Mouse (Mus musculus): ENCODE measurements around the gene Abca13. TPM values are rescaled to one million over a fixed set of nuclear protein-coding genes. Genes with fewer than 3 reads are reported as not detected.

Gene Abca13
- polyA plus RNA-seq, 1 experiment: 0.04 TPM

- Histone ChIP-seq H3K36me3 (ENCODE audit: control insufficient read depth, insufficient read depth, low read length) (no peaks in the 10 kb centered on the region), H3K27me3 (ENCODE audit: control insufficient read depth, insufficient read depth, low read length) (no peaks in the 10 kb centered on the region), H3K4me3 (ENCODE audit: control insufficient read depth, low read depth, low read length) (no peak overlapping the region), H3K27ac (ENCODE audit: control insufficient read depth, insufficient read depth, low read depth, low read length) (no peak overlapping the region), H3K4me1 (ENCODE audit: control insufficient read depth, insufficient read depth, low read length) (no peaks in the 10 kb centered on the region)
- TF ChIP-seq CTCF (IDR thresholded peaks at IDR 0.05; ENCODE audit: control insufficient read depth, insufficient read depth, insufficient replicate concordance, low read depth, low read length) (no peak), POLR2A (IDR thresholded peaks at IDR 0.05; ENCODE audit: control insufficient read depth, low read depth, low read length) (no peak)
Observed at GRCm38 (mm10) chr11:9616665-9617064, 424.9 kb downstream of the Abca13 start.

GRCm38 (mm10) chr11:9619986-9620385, 428.2 kb downstream of the Abca13 start:
- H3K27ac ChIP-seq (ENCODE audit: control insufficient read depth, insufficient read depth, low read depth, low read length): no peak overlapping the region
- no peaks in the 10 kb centered on the region for H3K27me3 ChIP-seq (ENCODE audit: control insufficient read depth, insufficient read depth, low read length)
- TF ChIP-seq POLR2A (IDR thresholded peaks at IDR 0.05; ENCODE audit: control insufficient read depth, low read depth, low read length): no peak
- TF ChIP-seq CTCF (IDR thresholded peaks at IDR 0.05; ENCODE audit: control insufficient read depth, insufficient read depth, insufficient replicate concordance, low read depth, low read length): no peak
- no peak overlapping the region for H3K4me3 ChIP-seq (ENCODE audit: control insufficient read depth, low read depth, low read length)
- no peaks in the 10 kb centered on the region for H3K36me3 ChIP-seq (ENCODE audit: control insufficient read depth, insufficient read depth, low read length)
- H3K4me1 ChIP-seq (ENCODE audit: control insufficient read depth, insufficient read depth, low read length): no peaks in the 10 kb centered on the region

GRCm38 (mm10) chr11:9622888-9623287, 431.1 kb downstream of the Abca13 start:
- no peaks in the 10 kb centered on the region for H3K4me1 ChIP-seq (ENCODE audit: control insufficient read depth, insufficient read depth, low read length)
- no peak overlapping the region for H3K27ac ChIP-seq (ENCODE audit: control insufficient read depth, insufficient read depth, low read depth, low read length)
- no peaks in the 10 kb centered on the region for H3K36me3 ChIP-seq (ENCODE audit: control insufficient read depth, insufficient read depth, low read length)
- no peaks in the 10 kb centered on the region for H3K27me3 ChIP-seq (ENCODE audit: control insufficient read depth, insufficient read depth, low read length)
- TF ChIP-seq CTCF (IDR thresholded peaks at IDR 0.05; ENCODE audit: control insufficient read depth, insufficient read depth, insufficient replicate concordance, low read depth, low read length) (no peak), POLR2A (IDR thresholded peaks at IDR 0.05; ENCODE audit: control insufficient read depth, low read depth, low read length) (no peak)
- no peak overlapping the region for H3K4me3 ChIP-seq (ENCODE audit: control insufficient read depth, low read depth, low read length)

- no peak overlapping the region for H3K27ac ChIP-seq (ENCODE audit: control insufficient read depth, insufficient read depth, low read depth, low read length)
- H3K4me1 ChIP-seq (ENCODE audit: control insufficient read depth, insufficient read depth, low read length): no peaks in the 10 kb centered on the region
- TF ChIP-seq CTCF (IDR thresholded peaks at IDR 0.05; ENCODE audit: control insufficient read depth, insufficient read depth, insufficient replicate concordance, low read depth, low read length): no peak
- TF ChIP-seq POLR2A (IDR thresholded peaks at IDR 0.05; ENCODE audit: control insufficient read depth, low read depth, low read length): no peak
- no peak overlapping the region for H3K4me3 ChIP-seq (ENCODE audit: control insufficient read depth, low read depth, low read length)
- H3K36me3 ChIP-seq (ENCODE audit: control insufficient read depth, insufficient read depth, low read length): no peaks in the 10 kb centered on the region
- no peaks in the 10 kb centered on the region for H3K27me3 ChIP-seq (ENCODE audit: control insufficient read depth, insufficient read depth, low read length)
Observed at GRCm38 (mm10) chr11:9624753-9625152, 433.0 kb downstream of the Abca13 start.

GRCm38 (mm10) chr11:9625812-9626211, 434.1 kb downstream of the Abca13 start:
- no peak overlapping the region for H3K4me3 ChIP-seq (ENCODE audit: control insufficient read depth, low read depth, low read length)
- H3K27me3 ChIP-seq (ENCODE audit: control insufficient read depth, insufficient read depth, low read length): no peaks in the 10 kb centered on the region
- no peaks in the 10 kb centered on the region for H3K4me1 ChIP-seq (ENCODE audit: control insufficient read depth, insufficient read depth, low read length)
- no peaks in the 10 kb centered on the region for H3K36me3 ChIP-seq (ENCODE audit: control insufficient read depth, insufficient read depth, low read length)
- H3K27ac ChIP-seq (ENCODE audit: control insufficient read depth, insufficient read depth, low read depth, low read length): no peak overlapping the region
- TF ChIP-seq CTCF (IDR thresholded peaks at IDR 0.05; ENCODE audit: control insufficient read depth, insufficient read depth, insufficient replicate concordance, low read depth, low read length): no peak
- TF ChIP-seq POLR2A (IDR thresholded peaks at IDR 0.05; ENCODE audit: control insufficient read depth, low read depth, low read length): no peak

GRCm38 (mm10) chr11:9647272-9647671, 455.5 kb downstream of the Abca13 start:
- Histone ChIP-seq H3K27me3 (ENCODE audit: control insufficient read depth, insufficient read depth, low read length) (no peaks in the 10 kb centered on the region), H3K36me3 (ENCODE audit: control insufficient read depth, insufficient read depth, low read length) (no peaks in the 10 kb centered on the region), H3K4me1 (ENCODE audit: control insufficient read depth, insufficient read depth, low read length) (no peaks in the 10 kb centered on the region), H3K27ac (ENCODE audit: control insufficient read depth, insufficient read depth, low read depth, low read length) (no peak overlapping the region), H3K4me3 (ENCODE audit: control insufficient read depth, low read depth, low read length) (no peak overlapping the region)
- TF ChIP-seq CTCF (IDR thresholded peaks at IDR 0.05; ENCODE audit: control insufficient read depth, insufficient read depth, insufficient replicate concordance, low read depth, low read length): no peak
- no peak for TF ChIP-seq POLR2A (IDR thresholded peaks at IDR 0.05; ENCODE audit: control insufficient read depth, low read depth, low read length)

- no peak overlapping the region for H3K4me3 ChIP-seq (ENCODE audit: control insufficient read depth, low read depth, low read length)
- H3K27ac ChIP-seq (ENCODE audit: control insufficient read depth, insufficient read depth, low read depth, low read length): no peak overlapping the region
- no peak for TF ChIP-seq POLR2A (IDR thresholded peaks at IDR 0.05; ENCODE audit: control insufficient read depth, low read depth, low read length)
- no peak for TF ChIP-seq CTCF (IDR thresholded peaks at IDR 0.05; ENCODE audit: control insufficient read depth, insufficient read depth, insufficient replicate concordance, low read depth, low read length)
- no peaks in the 10 kb centered on the region for H3K27me3 ChIP-seq (ENCODE audit: control insufficient read depth, insufficient read depth, low read length)
- H3K36me3 ChIP-seq (ENCODE audit: control insufficient read depth, insufficient read depth, low read length): no peaks in the 10 kb centered on the region
- no peaks in the 10 kb centered on the region for H3K4me1 ChIP-seq (ENCODE audit: control insufficient read depth, insufficient read depth, low read length)
Observed at GRCm38 (mm10) chr11:9647991-9648390, 456.2 kb downstream of the Abca13 start.

Data from testis, adult 2 months (tissue).